Mouse (Mus musculus) heart, adult 2 months (tissue): ENCODE measurements around the gene Crtam. TPM values are rescaled to one million over a fixed set of nuclear protein-coding genes. Genes with fewer than 3 reads are reported as not detected.
A peak's percentile ranks its signal among the peaks of the same experiment; 100 is the strongest.

ENCODE experiments used
- DNase-seq, 2 experiments: peaks; one replicate each; pipeline ENCODE4 v3.0.0; 2021
- H3K27ac ChIP-seq: fragments of 200-600 bp; 2 replicates; pipeline ENCODE4 v1.8.1; 2022
- H3K27me3 ChIP-seq: fragments of 200-500 bp; 2 replicates; pipeline ENCODE4 v1.6.1; 2012; ENCODE audit warnings: mild to moderate bottlenecking, low read length, inconsistent platforms, mixed read lengths; ENCODE audit not compliant: control insufficient read depth, insufficient read depth
- H3K36me3 ChIP-seq: fragments of 200-500 bp; 2 replicates; pipeline ENCODE4 v1.6.1; 2012; ENCODE audit warnings: low read length, inconsistent platforms; ENCODE audit not compliant: control insufficient read depth, insufficient read depth
- H3K4me1 ChIP-seq: fragments of 200-500 bp; 2 replicates; pipeline ENCODE4 v1.6.1; 2011; ENCODE audit warnings: low read length; ENCODE audit not compliant: control insufficient read depth, insufficient read depth
- H3K4me3 ChIP-seq: fragments of 200-600 bp; 2 replicates; pipeline ENCODE4 v1.8.1; 2022
- H3K79me2 ChIP-seq: fragments of 200-500 bp; replicated peaks from 2 replicates; pipeline ENCODE4 v1.6.1; 2012; ENCODE audit warnings: mild to moderate bottlenecking, inconsistent platforms, low read length, moderate library complexity, mixed read lengths; ENCODE audit not compliant: control insufficient read depth, insufficient read depth
- H3K9ac ChIP-seq: fragments of 200-500 bp; 2 replicates; pipeline ENCODE4 v1.6.1; 2012; ENCODE audit warnings: low read depth, mild to moderate bottlenecking, control low read depth, inconsistent platforms, low read length, mixed read lengths
- CTCF ChIP-seq: fragments of 200-600 bp; IDR thresholded peaks from 2 replicates; pipeline ENCODE4 v1.8.1; 2022; ENCODE audit warnings: antibody characterized with exemption, mild to moderate bottlenecking, moderate library complexity
- EP300 ChIP-seq: fragments of 200-500 bp; IDR thresholded peaks from 2 replicates; pipeline ENCODE4 v1.6.1; 2011; ENCODE audit warnings: low read depth, low read length, control low read depth; ENCODE audit not compliant: insufficient read depth
- POLR2A ChIP-seq: fragments of 200-500 bp; IDR thresholded peaks from 2 replicates; pipeline ENCODE4 v1.6.1; 2011; ENCODE audit warnings: mild to moderate bottlenecking, low read depth, low read length, control low read depth; ENCODE audit not compliant: insufficient read depth
- WGBS: fragments of 180-500 bp; shearing (Covaris S2); methylation state at CpG from one replicate; pipeline ENCODE4 v1.1.7; 2018; 5-methylcytosine and 5-hydroxymethylcytosine counted together
- intact Hi-C: fragments of 180-260 bp; cut with DNase I; formaldehyde crosslinking; loops from one replicate; pipeline ENCODE4 v1.15.1; 2025
- polyA plus RNA-seq: library from polyadenylated mRNA; depleted of rRNA; stranded (reverse); fragments of >200 nt; gene quantifications from 2 replicates; pipeline ENCODE4 v1.2.3, GENCODE M21; 2012
- total RNA-seq, 2 experiments: library from RNA; stranded (reverse); gene quantifications; 2 replicates each; pipeline ENCODE4 v1.2.3; 2021

Gene Crtam
- total and polyA plus RNA-seq, 3 experiments, result 0.12 TPM; not detected in 2

- H3K36me3 ChIP-seq, result no peaks in the 10 kb centered on the region
- TF ChIP-seq EP300 (no peak), POLR2A (no peak), CTCF (no peak)
- intact Hi-C loops, result loop anchor here (2.0 to 5.0 kb wide), 2 partner anchors 51 to 191 kb away; no protein-coding TSS in a partner anchor
- H3K9ac ChIP-seq, result no peak overlapping the region
- no peaks in the 10 kb centered on the region for H3K4me1 ChIP-seq
- no peaks in the 10 kb centered on the region for H3K27me3 ChIP-seq
- WGBS, result 84% methylated on average over 6 of the region's 6 CpGs
- no peak overlapping the region for H3K4me3 ChIP-seq
- DNase-seq, result no peak
- no peak overlapping the region for H3K27ac ChIP-seq
- H3K79me2 ChIP-seq, result no peaks in the 10 kb centered on the region
Observed at GRCm38 (mm10) chr9:40991511-40991910, 12.9 kb downstream of the Crtam start.

DNA sequence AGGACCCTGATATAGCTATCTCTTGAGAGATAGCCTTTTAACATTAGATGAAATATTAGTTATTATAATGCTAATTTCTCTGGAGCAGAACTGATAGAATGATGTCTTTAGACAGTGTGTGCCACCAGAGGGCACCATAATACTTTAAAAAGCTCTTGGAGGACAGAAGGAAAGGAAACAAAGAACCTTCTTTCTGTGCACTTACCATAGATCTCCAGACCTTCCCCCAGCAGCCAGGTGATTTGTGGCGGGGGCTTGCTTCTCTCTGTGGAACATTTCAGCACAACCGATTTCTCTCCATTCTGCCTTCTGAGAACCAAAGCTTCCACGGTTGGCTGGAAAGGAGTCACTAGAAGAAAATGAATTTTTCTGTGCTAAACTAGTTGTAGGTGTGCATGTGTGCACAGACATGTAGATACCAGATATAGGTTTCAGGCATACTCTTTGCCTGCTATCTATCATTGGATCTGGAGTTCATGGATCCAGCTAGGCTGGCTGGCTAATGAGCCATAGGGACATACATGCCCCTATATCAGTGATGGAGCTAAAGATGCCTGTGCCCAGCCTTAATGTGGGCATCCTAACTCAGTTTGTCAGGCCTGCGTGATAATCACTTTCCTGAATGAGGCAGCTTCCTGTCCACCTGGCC, 14.4 kb downstream of the Crtam start:
- DNase-seq, result peak in 1 of 2 experiments; percentile 7
- Histone ChIP-seq H3K79me2 (no peaks in the 10 kb centered on the region), H3K27ac (no peak overlapping the region), H3K27me3 (no peaks in the 10 kb centered on the region), H3K4me1 (no peaks in the 10 kb centered on the region), H3K9ac (no peak overlapping the region), H3K4me3 (no peak overlapping the region), H3K36me3 (no peaks in the 10 kb centered on the region)
- WGBS, result 42% methylated on average over 4 of the region's 4 CpGs
- TF ChIP-seq CTCF (peak; percentile 78), EP300 (no peak), POLR2A (no peak)
- intact Hi-C loops, result loop anchor here (1.0 to 5.0 kb wide), 3 partner anchors 52 to 201 kb away; no protein-coding TSS in a partner anchor

DNA sequence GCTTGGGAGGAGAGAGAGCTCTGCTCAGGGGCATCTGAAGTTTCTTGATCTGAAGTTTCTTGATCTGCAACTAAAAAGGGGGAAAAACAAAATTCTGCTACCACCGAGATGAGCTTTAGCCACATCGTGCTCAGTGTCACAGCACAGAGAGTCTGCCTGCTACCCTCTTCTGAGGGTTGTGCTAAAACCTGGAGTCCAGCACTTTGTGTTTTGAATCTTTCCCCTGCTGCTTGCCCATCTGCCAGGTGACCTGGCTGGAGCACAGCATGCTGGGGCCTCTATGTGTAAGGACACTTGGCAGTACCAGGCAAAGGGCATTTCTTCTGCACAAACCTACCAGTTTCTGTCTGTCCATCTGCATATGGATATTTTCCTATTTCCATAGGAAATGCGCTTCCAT, 20.1 kb downstream of the Crtam start:
- no peaks in the 10 kb centered on the region for H3K79me2 ChIP-seq
- TF ChIP-seq CTCF (no peak), EP300 (no peak), POLR2A (no peak)
- no peak overlapping the region for H3K4me3 ChIP-seq
- H3K4me1 ChIP-seq, result no peaks in the 10 kb centered on the region
- WGBS, result 68% methylated on average over 3 of the region's 3 CpGs
- no peaks in the 10 kb centered on the region for H3K36me3 ChIP-seq
- DNase-seq, result no peak
- H3K27me3 ChIP-seq, result no peaks in the 10 kb centered on the region
- intact Hi-C loops, result no loop called here
- no peak overlapping the region for H3K27ac ChIP-seq
- no peak overlapping the region for H3K9ac ChIP-seq

DNA sequence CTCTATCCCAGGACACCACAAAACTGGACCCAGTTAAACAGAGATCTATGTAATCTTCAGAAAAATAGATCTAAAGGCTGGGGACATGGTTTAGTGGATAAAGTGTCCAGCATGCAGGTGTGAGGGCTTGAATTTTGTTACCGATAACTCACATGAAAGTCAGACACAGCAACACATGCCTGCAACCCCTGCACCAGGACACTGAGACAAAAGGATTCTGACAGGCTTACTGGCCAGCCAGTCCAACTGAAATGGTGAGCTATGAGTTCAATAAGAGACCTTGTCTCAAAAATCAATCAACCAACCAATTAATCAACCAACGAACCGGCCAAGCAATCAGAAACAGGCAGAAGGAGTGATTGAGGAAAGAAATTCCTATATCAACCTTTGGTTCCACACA, 20.7 kb downstream of the Crtam start:
- no peaks in the 10 kb centered on the region for H3K27me3 ChIP-seq
- WGBS, result 85% methylated on average over 3 of the region's 3 CpGs
- no peak overlapping the region for H3K9ac ChIP-seq
- no peak overlapping the region for H3K4me3 ChIP-seq
- H3K36me3 ChIP-seq, result no peaks in the 10 kb centered on the region
- TF ChIP-seq CTCF (no peak), POLR2A (no peak), EP300 (no peak)
- DNase-seq, result no peak
- H3K79me2 ChIP-seq, result no peaks in the 10 kb centered on the region
- no peak overlapping the region for H3K27ac ChIP-seq
- no peaks in the 10 kb centered on the region for H3K4me1 ChIP-seq
- intact Hi-C loops, result no loop called here

GRCm38 (mm10) chr9:40982480-40982879, 21.9 kb downstream of the Crtam start:
- 34% methylated on average over 6 of the region's 6 CpGs for WGBS
- Histone ChIP-seq H3K36me3 (no peaks in the 10 kb centered on the region), H3K79me2 (no peaks in the 10 kb centered on the region), H3K9ac (no peak overlapping the region), H3K4me1 (no peaks in the 10 kb centered on the region), H3K27ac (no peak overlapping the region), H3K4me3 (no peak overlapping the region), H3K27me3 (no peaks in the 10 kb centered on the region)
- intact Hi-C loops, result loop anchor here (1.0 kb wide), 1 partner anchor 148 kb away; no protein-coding TSS in a partner anchor
- no peak for DNase-seq
- peak; percentile 75 for TF ChIP-seq CTCF
- no peak for TF ChIP-seq EP300
- TF ChIP-seq POLR2A, result no peak

DNA sequence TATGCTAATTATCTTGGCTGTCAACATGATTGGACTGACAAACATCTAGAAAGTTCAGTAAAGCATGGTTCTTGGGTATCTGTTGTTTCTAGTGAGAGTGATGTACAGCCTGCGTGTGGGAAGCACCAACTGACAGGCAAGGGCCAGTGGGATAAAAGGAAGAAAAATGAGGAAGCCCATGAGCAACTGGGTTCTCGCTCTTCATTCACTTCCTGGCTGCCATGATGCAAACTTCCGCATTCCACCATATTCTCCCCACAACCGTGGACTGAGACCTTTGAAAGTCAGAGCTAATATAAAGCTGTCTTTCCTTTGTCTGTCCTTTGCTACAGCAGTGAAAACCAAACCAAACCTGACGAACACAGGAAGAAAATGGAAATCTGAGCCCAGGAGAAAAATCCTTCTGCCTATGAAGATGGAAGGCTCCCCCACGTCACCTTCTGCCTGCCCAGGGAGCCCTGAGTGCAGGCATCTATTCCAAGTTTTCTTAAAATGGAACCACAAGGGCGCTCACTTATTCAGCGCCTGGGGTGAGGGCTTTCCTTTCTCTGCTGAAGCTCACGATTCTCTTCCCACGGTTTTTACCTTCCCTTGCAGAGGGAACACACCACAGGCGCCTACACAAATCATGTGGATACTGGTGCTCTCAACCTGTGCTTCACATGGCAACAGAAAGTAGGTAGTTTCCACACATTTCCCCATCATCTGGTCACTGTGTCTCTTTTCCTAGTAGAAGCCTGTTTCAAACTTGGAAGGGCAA, 30.2 kb downstream of the Crtam start:
- TF ChIP-seq EP300 (no peak), POLR2A (no peak), CTCF (no peak)
- no peaks in the 10 kb centered on the region for H3K27me3 ChIP-seq
- H3K27ac ChIP-seq, result no peak overlapping the region
- 77% methylated on average over 11 of the region's 11 CpGs for WGBS
- H3K9ac ChIP-seq, result no peak overlapping the region
- H3K79me2 ChIP-seq, result no peaks in the 10 kb centered on the region
- no peak overlapping the region for H3K4me3 ChIP-seq
- H3K36me3 ChIP-seq, result no peaks in the 10 kb centered on the region
- intact Hi-C loops, result no loop called here
- no peak for DNase-seq
- H3K4me1 ChIP-seq, result no peaks in the 10 kb centered on the region
